Comparison of ENCODE assay signal across 19 mouse cellular contexts in the genomic region with DNA sequence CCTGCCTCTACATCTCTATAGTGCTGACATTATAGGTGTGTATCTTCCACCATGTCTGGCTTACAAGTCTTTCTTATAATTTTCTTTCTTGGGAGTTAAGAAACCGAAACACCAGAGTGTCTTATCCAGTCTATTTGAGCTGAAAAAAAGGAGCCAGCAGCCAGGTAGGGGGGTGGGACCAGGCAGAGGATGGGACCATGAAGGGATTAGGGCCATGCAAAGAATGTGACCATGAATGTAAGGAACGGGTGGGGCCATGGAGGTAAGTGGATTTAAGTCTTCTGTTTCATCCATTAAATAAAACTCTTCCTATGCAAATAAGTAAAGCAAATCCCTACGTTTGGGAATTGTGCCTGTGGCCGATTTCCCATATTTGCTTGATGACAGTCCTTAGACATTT.
A peak's percentile ranks its signal among the peaks of the same experiment; 100 is the strongest.
DNase-seq lines count a peak whose midpoint lies in the region; ATAC-seq and TF ChIP-seq lines count a peak whose summit lies in the region.
"Had no signal": no experiment of that assay in that cellular context is flagged by ENCODE, and none has a peak within 500 bp of the region (broad histone marks: within the 10 kb centered on the region; RNA-seq: fewer than 3 reads in every experiment).

No protein-coding gene starts in this region.

- DNase-seq in heart, postnatal 0 days (ENCODE audit: low spot score), result no peak
- peak; percentile 62 for DNase-seq in ES-CJ7 (ENCODE audit: low read depth, low spot score)
- DNase-seq in adrenal gland, adult 2 months, result no peak
- DNase-seq in adrenal gland, postnatal 36 days, result no peak
- DNase-seq: adrenal gland, postnatal 14 days; cerebellum, adult 11 months; cerebellum, adult 8-10 months; cerebellum, postnatal 14 days; embryo, embryonic 11 days; gastrocnemius, postnatal 10 days; heart, postnatal 14 days; kidney, adult 18-20 months had no signal

- no peaks in the 10 kb centered on the region for H3K79me2 ChIP-seq in myocyte (ENCODE audit: control insufficient read depth, insufficient read depth)

- no peaks in the 10 kb centered on the region for H3K27me3 ChIP-seq in heart, postnatal 0 days (ENCODE audit: control insufficient read depth, insufficient read depth, low read length)
- H3K27me3 ChIP-seq in heart, embryonic 12.5 days (replicated peaks), result peaks cover 3% of the 10 kb centered on the region; the same call in 1 of the 2 replicates
- H3K27me3 ChIP-seq in myocyte (ENCODE audit: control insufficient read depth, insufficient read depth, insufficient read length), result no peaks in the 10 kb centered on the region
- H3K27me3 ChIP-seq: embryonic facial prominence, embryonic 15.5 days; forebrain, embryonic 15.5 days; intestine, embryonic 15.5 days had no signal

- no peak for TF ChIP-seq EP300 in heart, postnatal 0 days (IDR thresholded peaks at IDR 0.05; ENCODE audit: low read depth)

- TF ChIP-seq CTCF in heart, postnatal 0 days (IDR thresholded peaks at IDR 0.05; ENCODE audit: low read depth), result no peak
- TF ChIP-seq CTCF in bone marrow macrophage, adult 2 months (IDR thresholded peaks at IDR 0.05; ENCODE audit: low read depth, low read length), result no peak

- no peaks in the 10 kb centered on the region for H3K36me3 ChIP-seq in heart, postnatal 0 days (replicated peaks; ENCODE audit: control insufficient read depth, insufficient read depth, low read length)
- H3K36me3 ChIP-seq in heart, embryonic 12.5 days, result no peaks in the 10 kb centered on the region
- no peaks in the 10 kb centered on the region for H3K36me3 ChIP-seq in myocyte (ENCODE audit: control insufficient read depth, insufficient read depth)
- H3K36me3 ChIP-seq: embryonic facial prominence, embryonic 15.5 days; forebrain, embryonic 15.5 days; intestine, embryonic 15.5 days had no signal

- H3K9me3 ChIP-seq in heart, postnatal 0 days (replicated peaks; ENCODE audit: control insufficient read depth, low read length), result no peaks in the 10 kb centered on the region
- no peaks in the 10 kb centered on the region for H3K9me3 ChIP-seq in heart, embryonic 12.5 days (replicated peaks)
- H3K9me3 ChIP-seq: embryonic facial prominence, embryonic 15.5 days; forebrain, embryonic 15.5 days; intestine, embryonic 15.5 days had no signal

- no peak overlapping the region for H3K4me2 ChIP-seq in heart, postnatal 0 days (ENCODE audit: low read depth, low read length)
- no peak overlapping the region for H3K4me2 ChIP-seq in heart, embryonic 12.5 days
- H3K4me2 ChIP-seq in myocyte (ENCODE audit: low read depth), result peak overlapping the region; percentile 37
- H3K4me2 ChIP-seq: embryonic facial prominence, embryonic 15.5 days; forebrain, embryonic 15.5 days; hindbrain, embryonic 14.5 days; intestine, embryonic 15.5 days had no signal

- H3K27ac ChIP-seq in heart, postnatal 0 days (ENCODE audit: low read depth), result 0 out of 2 replicates have a peak overlapping the region, but pooled peaks have one; percentile 11
- no peak overlapping the region for H3K27ac ChIP-seq in heart, embryonic 12.5 days (ENCODE audit: poor library complexity, severe bottlenecking)
- H3K27ac ChIP-seq in bone marrow macrophage, adult 2 months (ENCODE audit: insufficient read depth, low read depth, low read length), result peak overlapping the region; percentile 90
- H3K27ac ChIP-seq: embryonic facial prominence, embryonic 15.5 days; forebrain, embryonic 15.5 days; hindbrain, embryonic 14.5 days; intestine, embryonic 15.5 days had no signal

- no peak for TF ChIP-seq POLR2A in bone marrow macrophage, adult 2 months (IDR thresholded peaks at IDR 0.05; ENCODE audit: borderline replicate concordance, low read depth, low read length)
- no peak for TF ChIP-seq POLR2A in myocyte (IDR thresholded peaks at IDR 0.05; ENCODE audit: insufficient read length, low read depth)

- 85% methylated on average over 4 of the region's 4 CpGs for WGBS in heart, postnatal 0 days
- WGBS in heart, embryonic 12.5 days, result 82% methylated on average over 4 of the region's 4 CpGs

- no peak overlapping the region for H3K4me3 ChIP-seq in heart, postnatal 0 days (ENCODE audit: low read depth, low read length)
- H3K4me3 ChIP-seq in heart, embryonic 12.5 days, result no peak overlapping the region
- H3K4me3 ChIP-seq in bone marrow macrophage, adult 2 months (ENCODE audit: insufficient read depth, low read length), result no peak overlapping the region
- no peak overlapping the region for H3K4me3 ChIP-seq in myocyte
- H3K4me3 ChIP-seq: embryonic facial prominence, embryonic 15.5 days; forebrain, embryonic 15.5 days; intestine, embryonic 15.5 days had no signal

- H3K4me1 ChIP-seq in heart, postnatal 0 days (ENCODE audit: control insufficient read depth, insufficient read depth), result no peaks in the 10 kb centered on the region
- H3K4me1 ChIP-seq in heart, embryonic 12.5 days (replicated peaks), result no peaks in the 10 kb centered on the region
- H3K4me1 ChIP-seq in bone marrow macrophage, adult 2 months (ENCODE audit: control insufficient read depth, insufficient read depth, low read length), result peaks cover 71% of the 10 kb centered on the region
- H3K4me1 ChIP-seq: embryonic facial prominence, embryonic 15.5 days; forebrain, embryonic 15.5 days; intestine, embryonic 15.5 days had no signal

- no peak for ATAC-seq in heart, postnatal 0 days (ENCODE audit: insufficient read depth, low read depth)
- no peak for ATAC-seq in heart, embryonic 12.5 days (ENCODE audit: insufficient number of reproducible peaks, low FRiP score)
- ATAC-seq: forebrain, embryonic 15.5 days; intestine, embryonic 15.5 days had no signal

- no peak overlapping the region for H3K9ac ChIP-seq in heart, postnatal 0 days (replicated peaks; ENCODE audit: low read depth, low read length)
- no peak overlapping the region for H3K9ac ChIP-seq in heart, embryonic 12.5 days
- H3K9ac ChIP-seq: embryonic facial prominence, embryonic 15.5 days; forebrain, embryonic 15.5 days; hindbrain, embryonic 14.5 days; intestine, embryonic 15.5 days had no signal

- H3ac ChIP-seq in myocyte (ENCODE audit: control insufficient read depth, insufficient read length), result no peak overlapping the region

TF ChIP-seq in myocyte, 11 proteins besides CTCF, POLR2A, EP300 and RAD21:
- no peak for TF ChIP-seq MAX (IDR thresholded peaks at IDR 0.05; ENCODE audit: low read depth)
- no peak for TF ChIP-seq POLR2AphosphoS2 (IDR thresholded peaks at IDR 0.05; ENCODE audit: insufficient read length, low read depth)
- TF ChIP-seq TCF12 (IDR thresholded peaks at IDR 0.05; ENCODE audit: insufficient read depth, poor library complexity, severe bottlenecking), result no peak
- no peak for TF ChIP-seq MYOG (IDR thresholded peaks at IDR 0.05; ENCODE audit: control insufficient read depth in 1 of 3, insufficient read depth in 1 of 3, insufficient read length in 2 of 3, low read depth in 2 of 3)
- TF ChIP-seq REST (IDR thresholded peaks at IDR 0.05; ENCODE audit: insufficient read depth, insufficient read length), result no peak
- TF ChIP-seq MYOD1 (IDR thresholded peaks at IDR 0.05; ENCODE audit: control insufficient read depth in 1 of 3, insufficient read length in 2 of 3, low read depth in 2 of 3), result no peak
- TF ChIP-seq SRF (IDR thresholded peaks at IDR 0.05; ENCODE audit: control insufficient read depth, insufficient read length, low read depth), result no peak
- no peak for TF ChIP-seq USF1 (IDR thresholded peaks at IDR 0.05; ENCODE audit: low read depth)
- no peak for TF ChIP-seq E2F4 (IDR thresholded peaks at IDR 0.05; ENCODE audit: insufficient read depth)
- TF ChIP-seq CEBPB (IDR thresholded peaks at IDR 0.05; ENCODE audit: insufficient read depth, poor library complexity, severe bottlenecking), result no peak
- TF ChIP-seq TCF3 (IDR thresholded peaks at IDR 0.05; ENCODE audit: insufficient read length, low read depth), result no peak
